Mouse (Mus musculus): ENCODE results near the gene Ulk1. TPM values are rescaled to one million over a fixed set of nuclear protein-coding genes. Genes with fewer than 3 reads are reported as not detected.
"Not testable (repeated sequence)": the region's sequence is repeated elsewhere in the genome, so short reads cannot be mapped to it uniquely, and the experiment has no call there.

Gene Ulk1
- 6.6 and 7.6 TPM in 2 replicates for polyA plus RNA-seq (2015; fragmentation: Nextera tagmentation; extraction: Ambion mirVana)

DNA sequence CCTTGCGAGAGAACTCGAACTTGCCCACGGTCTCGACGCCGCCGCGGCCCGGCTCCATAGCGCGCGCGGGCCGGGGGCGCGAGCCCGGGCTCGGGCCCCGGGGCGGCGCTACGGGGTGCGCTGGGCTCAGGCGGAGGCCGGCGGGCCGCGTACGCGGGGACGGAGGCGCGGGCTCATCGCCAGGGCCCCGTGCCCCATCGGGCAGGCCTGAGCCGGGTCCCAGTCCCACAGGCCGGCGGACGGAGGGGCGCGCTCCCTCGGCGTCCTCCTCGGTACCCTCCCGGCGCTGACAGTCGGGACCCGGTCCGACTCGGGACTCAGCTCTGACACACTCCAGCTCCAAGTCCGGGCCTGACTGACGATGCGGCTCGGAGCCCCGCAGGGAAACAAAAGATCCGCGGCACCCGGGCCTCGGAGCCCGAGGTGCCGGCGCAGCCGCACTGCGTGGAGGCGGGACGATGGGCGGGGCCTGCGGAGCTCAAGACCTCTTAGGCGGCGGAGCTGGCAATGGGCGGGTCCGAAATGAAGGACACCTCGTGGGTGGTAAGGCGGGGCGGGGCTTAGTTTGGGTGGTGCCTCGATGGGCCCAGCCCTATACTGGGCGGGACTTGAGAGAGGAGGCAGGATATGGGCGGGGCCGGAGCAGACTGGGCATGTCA is at the start of gene Ulk1:
Gene Ulk1 (minus strand): TSS at position 431 of the 659 bp plus-strand sequence.
- WGBS (ENCODE audit: insufficient replicate concordance) = under 1% methylated on average over 78 of the region's 80 CpGs

GRCm38 (mm10) chr5:110859013-110859650 is 49.2 kb upstream of the Ulk1 start:
- no peak overlapping the region for H3K4me3 ChIP-seq (replicated peaks)
- WGBS (ENCODE audit: insufficient replicate concordance) = 69% methylated on average over 13 of the region's 13 CpGs
- H3K27me3 ChIP-seq = no peaks in the 10 kb centered on the region
- peaks cover 96% of the 10 kb centered on the region for H3K36me3 ChIP-seq
- no peaks in the 10 kb centered on the region; the same call in 1 of the 2 replicates for H3K4me1 ChIP-seq (replicated peaks)
- H3K9me3 ChIP-seq (replicated peaks) = no peaks in the 10 kb centered on the region
- no peak overlapping the region for H3K4me2 ChIP-seq
- ATAC-seq (ENCODE audit: low read depth) = no peak
- DNase-seq = no peak
- no peak overlapping the region for H3K9ac ChIP-seq
- no peak overlapping the region for H3K27ac ChIP-seq

More for the DNA sequence above, at the start of gene Ulk1:
- peak within 1 kb of the TSS; percentile 97 for H3K4me2 ChIP-seq
- H3K27me3 ChIP-seq = no peaks in the 10 kb centered on the region
- DNase-seq (peak; percentile 100), ATAC-seq (ENCODE audit: low read depth) (peak; percentile 84)
- H3K36me3 ChIP-seq = peaks cover 29% of the 10 kb centered on the region
- H3K27ac ChIP-seq = peak within 1 kb of the TSS; percentile 95
- H3K4me3 ChIP-seq (replicated peaks) = peak within 1 kb of the TSS; percentile 91
- peak within 1 kb of the TSS; percentile 99 for H3K9ac ChIP-seq
- peaks cover 55% of the 10 kb centered on the region for H3K4me1 ChIP-seq (replicated peaks)
- H3K9me3 ChIP-seq (replicated peaks) = no peaks in the 10 kb centered on the region

DNA sequence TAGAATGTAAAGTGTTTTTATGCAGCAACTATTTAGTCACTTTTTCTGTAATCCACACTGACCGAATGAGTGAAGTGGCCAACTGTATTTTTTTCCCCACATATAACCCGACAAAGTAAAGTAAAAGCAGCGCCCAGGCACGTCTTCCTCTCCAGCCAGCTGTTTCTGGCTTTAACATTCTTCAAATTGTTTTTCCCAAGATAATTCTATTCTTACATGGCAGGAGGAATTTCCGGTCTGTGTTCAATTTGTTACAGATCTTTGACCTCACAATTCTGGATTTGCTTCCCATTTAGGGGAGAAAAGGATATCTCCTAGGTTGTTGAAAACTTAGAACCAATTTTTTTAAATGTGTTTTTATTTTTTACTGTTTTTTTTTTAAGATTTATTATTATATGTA is 47.2 kb upstream of the Ulk1 start:
- 86% methylated on average over 5 of the region's 5 CpGs for WGBS (ENCODE audit: insufficient replicate concordance)
- H3K27me3 ChIP-seq = no peaks in the 10 kb centered on the region
- no peak overlapping the region for H3K9ac ChIP-seq
- H3K4me3 ChIP-seq (replicated peaks) = no peak overlapping the region
- H3K4me2 ChIP-seq = no peak overlapping the region
- no peak overlapping the region; the same call in 1 of the 2 replicates for H3K27ac ChIP-seq
- ATAC-seq (ENCODE audit: low read depth) (no peak), DNase-seq (no peak)
- H3K9me3 ChIP-seq (replicated peaks) = no peaks in the 10 kb centered on the region
- no peaks in the 10 kb centered on the region; the same call in 1 of the 2 replicates for H3K4me1 ChIP-seq (replicated peaks)
- H3K36me3 ChIP-seq = peaks cover 96% of the 10 kb centered on the region

DNA sequence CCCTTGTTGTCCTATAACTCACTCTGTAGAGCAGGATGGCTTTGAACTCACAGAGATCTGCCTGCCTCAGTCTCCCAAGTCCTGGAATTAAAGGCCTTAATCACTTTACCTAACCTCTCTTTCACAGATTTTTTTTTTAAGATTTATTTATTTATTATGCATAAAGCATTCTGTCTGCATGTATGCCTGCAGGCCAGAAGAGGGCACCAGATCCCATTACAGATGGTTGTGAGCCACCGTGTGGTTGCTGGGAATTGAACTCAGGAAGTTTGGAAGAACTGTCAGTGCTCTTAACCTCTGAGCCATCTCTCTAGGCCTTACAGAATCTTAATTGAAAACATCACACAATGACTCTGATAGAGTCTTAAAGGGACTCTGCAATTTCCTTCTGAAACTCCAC is 43.1 kb upstream of the Ulk1 start:
- H3K27ac ChIP-seq = no peak overlapping the region
- H3K27me3 ChIP-seq = no peaks in the 10 kb centered on the region
- no peak overlapping the region for H3K4me2 ChIP-seq
- no peaks in the 10 kb centered on the region for H3K9me3 ChIP-seq (replicated peaks)
- H3K36me3 ChIP-seq = peaks cover 94% of the 10 kb centered on the region
- H3K4me1 ChIP-seq (replicated peaks) = no peaks in the 10 kb centered on the region; the same call in none of the 2 replicates
- 71% methylated on average over 1 of the region's 1 CpGs for WGBS (ENCODE audit: insufficient replicate concordance)
- ATAC-seq (ENCODE audit: low read depth) = no peak
- no peak overlapping the region for H3K9ac ChIP-seq
- no peak for DNase-seq
- H3K4me3 ChIP-seq (replicated peaks) = no peak overlapping the region

- Histone ChIP-seq H3K9ac (peak overlapping the region; percentile 89), H3K4me3 (replicated peaks) (peak overlapping the region; percentile 82), H3K36me3 (peaks cover 56% of the 10 kb centered on the region), H3K4me2 (peak overlapping the region; percentile 81), H3K9me3 (replicated peaks) (no peaks in the 10 kb centered on the region), H3K4me1 (replicated peaks) (peaks cover 63% of the 10 kb centered on the region), H3K27me3 (no peaks in the 10 kb centered on the region), H3K27ac (peak overlapping the region; percentile 92)
- DNase-seq (no peak), ATAC-seq (ENCODE audit: low read depth) (no peak)
- 45% methylated on average over 14 of the region's 14 CpGs for WGBS (ENCODE audit: insufficient replicate concordance)
Measured at GRCm38 (mm10) chr5:110841046-110841862, 31.4 kb upstream of the Ulk1 start.

GRCm38 (mm10) chr5:110840465-110840864 is 30.6 kb upstream of the Ulk1 start:
- Histone ChIP-seq H3K36me3 (peaks cover 48% of the 10 kb centered on the region), H3K4me2 (peak overlapping the region; percentile 81), H3K9me3 (replicated peaks) (no peaks in the 10 kb centered on the region), H3K4me3 (replicated peaks) (peak overlapping the region; percentile 82), H3K27ac (peak overlapping the region; percentile 92), H3K9ac (peak overlapping the region; percentile 89), H3K27me3 (no peaks in the 10 kb centered on the region), H3K4me1 (replicated peaks) (peaks cover 69% of the 10 kb centered on the region)
- no peak for ATAC-seq (ENCODE audit: low read depth)
- peak; percentile 65 for DNase-seq
- 1% methylated on average over 4 of the region's 4 CpGs for WGBS (ENCODE audit: insufficient replicate concordance)

GRCm38 (mm10) chr5:110839678-110840365 is 29.9 kb upstream of the Ulk1 start, which contains the start of the genes Hscb and Chek2:
Hscb (minus strand) TSS chr5:110839777.
Chek2 (plus strand) TSS chr5:110839979.
- WGBS (ENCODE audit: insufficient replicate concordance) = under 1% methylated on average over 41 of the region's 41 CpGs
- ATAC-seq (ENCODE audit: low read depth) = peak; percentile 82

GRCm38 (mm10) chr5:110839038-110839677 is 29.3 kb upstream of the Ulk1 start:
- peak overlapping the region; percentile 82 for H3K4me3 ChIP-seq (replicated peaks)
- peak; percentile 21 for ATAC-seq (ENCODE audit: low read depth)
- no peaks in the 10 kb centered on the region for H3K27me3 ChIP-seq
- peak overlapping the region; percentile 71 for H3K4me2 ChIP-seq
- 3% methylated on average over 28 of the region's 28 CpGs for WGBS (ENCODE audit: insufficient replicate concordance)
- H3K9ac ChIP-seq = peak overlapping the region; percentile 97
- DNase-seq = peak; percentile 60
- no peaks in the 10 kb centered on the region for H3K9me3 ChIP-seq (replicated peaks)
- H3K36me3 ChIP-seq = peaks cover 41% of the 10 kb centered on the region
- peak overlapping the region; percentile 99 for H3K27ac ChIP-seq
- H3K4me1 ChIP-seq (replicated peaks) = peaks cover 79% of the 10 kb centered on the region

More at GRCm38 (mm10) chr5:110839678-110840365, 29.9 kb upstream of the Ulk1 start, which contains the start of the genes Hscb and Chek2:
- peak within 1 kb of the TSS; percentile 97 for H3K9ac ChIP-seq
- peak within 1 kb of the TSS; percentile 81 for H3K4me2 ChIP-seq
- H3K36me3 ChIP-seq = peaks cover 41% of the 10 kb centered on the region
- peaks cover 76% of the 10 kb centered on the region for H3K4me1 ChIP-seq (replicated peaks)
- peak; percentile 97 for DNase-seq
- H3K27me3 ChIP-seq = no peaks in the 10 kb centered on the region
- H3K4me3 ChIP-seq (replicated peaks) = peak within 1 kb of the TSS; percentile 82
- no peaks in the 10 kb centered on the region for H3K9me3 ChIP-seq (replicated peaks)
- H3K27ac ChIP-seq = peak within 1 kb of the TSS; percentile 99

DNA sequence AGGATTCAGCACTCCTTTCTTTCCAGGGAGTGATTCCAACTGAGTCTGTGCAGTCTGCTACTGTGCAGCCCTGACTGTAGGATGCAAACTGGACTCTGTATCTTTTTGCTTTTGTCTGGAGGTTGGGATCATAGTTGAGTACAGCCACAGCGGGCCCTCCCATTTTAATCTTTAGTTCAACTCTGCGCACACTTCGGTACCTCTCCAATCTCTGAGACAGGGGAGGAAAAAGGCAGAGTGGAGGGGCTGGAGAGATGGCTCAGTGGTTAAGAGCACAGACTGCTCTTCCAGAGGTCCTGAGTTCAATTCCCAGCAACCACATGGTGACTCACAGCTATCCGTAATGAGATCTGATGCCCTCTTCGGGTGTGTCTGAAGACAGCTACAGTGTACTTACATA is 28.1 kb upstream of the Ulk1 start:
- not testable (repeated sequence) for H3K27me3 ChIP-seq; ATAC-seq (ENCODE audit: low read depth); H3K9me3 ChIP-seq (replicated peaks)
- H3K9ac ChIP-seq = peak overlapping the region; percentile 97
- WGBS (ENCODE audit: insufficient replicate concordance) = 23% methylated on average over 5 of the region's 5 CpGs
- H3K4me3 ChIP-seq (replicated peaks) = peak overlapping the region; percentile 82
- H3K36me3 ChIP-seq = peaks cover 41% of the 10 kb centered on the region
- H3K4me1 ChIP-seq (replicated peaks) = peaks cover 84% of the 10 kb centered on the region
- peak overlapping the region; percentile 71 for H3K4me2 ChIP-seq
- DNase-seq = peak; percentile 57
- H3K27ac ChIP-seq = peak overlapping the region; percentile 99

DNA sequence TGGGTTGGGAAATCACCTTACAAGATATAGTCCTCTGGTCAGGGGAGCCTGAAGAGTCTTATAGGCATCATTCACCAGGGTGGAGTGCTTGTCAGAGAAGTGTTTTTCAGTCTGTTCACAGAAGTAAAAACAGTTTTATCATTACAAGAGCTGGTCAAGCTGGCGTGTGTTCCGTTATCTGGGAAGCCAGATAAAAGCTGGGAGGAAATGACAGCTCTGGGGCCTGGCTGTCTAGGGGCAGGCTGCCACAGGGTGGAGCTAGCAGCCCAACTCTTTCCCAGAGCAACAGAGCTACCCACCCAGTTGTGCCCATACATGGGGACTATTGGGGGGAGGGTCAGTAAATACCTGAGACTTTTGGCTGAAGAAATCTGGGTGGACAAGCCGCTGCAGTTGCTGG is 26.1 kb upstream of the Ulk1 start:
- peak overlapping the region; percentile 99 for H3K27ac ChIP-seq
- H3K4me3 ChIP-seq (replicated peaks) = peak overlapping the region; percentile 82
- peaks cover 38% of the 10 kb centered on the region for H3K36me3 ChIP-seq
- ATAC-seq (ENCODE audit: low read depth) (peak; percentile 81), DNase-seq (peak; percentile 88)
- peaks cover 70% of the 10 kb centered on the region for H3K4me1 ChIP-seq (replicated peaks)
- 4% methylated on average over 3 of the region's 3 CpGs for WGBS (ENCODE audit: insufficient replicate concordance)
- no peaks in the 10 kb centered on the region for H3K9me3 ChIP-seq (replicated peaks)
- H3K4me2 ChIP-seq = peak overlapping the region; percentile 71
- peak overlapping the region; percentile 97 for H3K9ac ChIP-seq
- H3K27me3 ChIP-seq = no peaks in the 10 kb centered on the region
